Mouse (Mus musculus) olfactory bulb, adult 2 months (tissue): ENCODE results near the gene Hist1h2af. TPM values are rescaled to one million over a fixed set of nuclear protein-coding genes. Genes with fewer than 3 reads are reported as not detected.

ENCODE experiments used
- H3K27ac ChIP-seq: fragments of 200-500 bp; 2 replicates; pipeline ENCODE4 v1.5.1; 2012; ENCODE audit warnings: low read depth, low read length; ENCODE audit not compliant: insufficient read depth
- H3K4me1 ChIP-seq: fragments of 200-500 bp; 2 replicates; pipeline ENCODE4 v1.6.1; 2012; ENCODE audit warnings: low read length; ENCODE audit not compliant: control insufficient read depth, insufficient read depth
- H3K4me3 ChIP-seq: fragments of 200-500 bp; 2 replicates; pipeline ENCODE4 v1.5.1; 2012; ENCODE audit warnings: mild to moderate bottlenecking, low read depth, low read length, moderate library complexity; ENCODE audit not compliant: insufficient read depth
- CTCF ChIP-seq: fragments of 200-500 bp; IDR thresholded peaks from 2 replicates; pipeline ENCODE4 v1.5.1; 2012; ENCODE audit warnings: low read depth, mild to moderate bottlenecking, low read length, moderate library complexity; ENCODE audit not compliant: insufficient read depth
- POLR2A ChIP-seq: fragments of 200-500 bp; IDR thresholded peaks from 2 replicates; pipeline ENCODE4 v1.6.1; 2012; ENCODE audit warnings: mild to moderate bottlenecking, low read depth, low read length, moderate library complexity; ENCODE audit not compliant: insufficient read depth
- WGBS: fragments of 180-500 bp; shearing (Covaris S2); methylation state at CpG from one replicate; pipeline ENCODE4 v1.1.7; 2018; 5-methylcytosine and 5-hydroxymethylcytosine counted together
- polyA plus RNA-seq: library from polyadenylated mRNA; stranded (reverse); fragments of >200 nt; gene quantifications from 2 replicates; pipeline ENCODE4 v1.2.4, GENCODE M21; 2012; ENCODE audit warnings: low replicate concordance; ENCODE audit not compliant: missing spikeins, insufficient read depth, insufficient read length

The Hist1h2af gene
- polyA plus RNA-seq, 1 experiment = not detected

DNA sequence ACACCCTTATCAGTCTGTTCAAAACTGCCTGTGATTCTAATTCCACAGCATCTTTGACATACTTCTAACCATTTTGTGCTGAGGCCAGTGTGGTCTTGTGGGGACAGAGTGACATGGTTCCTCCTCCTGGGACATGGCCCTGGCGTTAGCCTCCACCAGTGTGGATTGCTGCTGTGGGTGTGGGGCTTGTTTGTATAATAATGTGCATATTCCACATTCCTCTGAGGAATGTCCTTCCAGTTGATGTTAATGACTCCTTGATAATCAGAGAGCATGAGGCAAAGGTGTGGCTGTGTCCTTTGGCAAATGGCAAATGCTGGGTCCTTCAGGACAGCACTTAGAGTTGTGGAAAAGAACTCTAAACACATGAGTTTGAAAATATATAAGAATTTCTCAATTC, 20.2 kb upstream of the Hist1h2af start:
- TF ChIP-seq CTCF = no peak
- no peak for TF ChIP-seq POLR2A
- 97% methylated on average over 1 of the region's 1 CpGs for WGBS
- no peak overlapping the region for H3K27ac ChIP-seq
- peaks cover 2% of the 10 kb centered on the region; the same call in 1 of the 2 replicates for H3K4me1 ChIP-seq
- no peak overlapping the region for H3K4me3 ChIP-seq

DNA sequence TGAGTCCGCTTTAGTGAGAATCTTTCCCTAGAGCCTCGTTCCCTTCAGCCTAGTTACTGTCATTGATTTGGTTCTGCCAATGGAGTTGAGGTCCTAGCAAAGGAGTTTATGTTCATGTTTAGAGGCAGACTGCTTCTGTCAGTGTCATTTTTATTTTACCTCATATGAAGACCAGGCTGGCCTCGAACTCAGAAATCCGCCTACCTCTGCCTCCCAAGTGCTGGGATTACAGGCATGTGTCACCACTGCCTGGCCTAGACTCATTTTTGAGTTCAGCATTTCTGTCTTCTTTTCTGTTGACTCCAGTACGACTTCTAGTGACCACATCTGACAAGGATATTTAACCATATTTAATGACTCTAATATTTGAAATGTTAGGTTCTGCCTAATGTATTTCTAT, 18.4 kb upstream of the Hist1h2af start:
- H3K27ac ChIP-seq = no peak overlapping the region
- H3K4me1 ChIP-seq = peaks cover 2% of the 10 kb centered on the region; the same call in 1 of the 2 replicates
- H3K4me3 ChIP-seq = no peak overlapping the region
- TF ChIP-seq CTCF (no peak), POLR2A (no peak)
- 85% methylated on average over 5 of the region's 5 CpGs for WGBS

DNA sequence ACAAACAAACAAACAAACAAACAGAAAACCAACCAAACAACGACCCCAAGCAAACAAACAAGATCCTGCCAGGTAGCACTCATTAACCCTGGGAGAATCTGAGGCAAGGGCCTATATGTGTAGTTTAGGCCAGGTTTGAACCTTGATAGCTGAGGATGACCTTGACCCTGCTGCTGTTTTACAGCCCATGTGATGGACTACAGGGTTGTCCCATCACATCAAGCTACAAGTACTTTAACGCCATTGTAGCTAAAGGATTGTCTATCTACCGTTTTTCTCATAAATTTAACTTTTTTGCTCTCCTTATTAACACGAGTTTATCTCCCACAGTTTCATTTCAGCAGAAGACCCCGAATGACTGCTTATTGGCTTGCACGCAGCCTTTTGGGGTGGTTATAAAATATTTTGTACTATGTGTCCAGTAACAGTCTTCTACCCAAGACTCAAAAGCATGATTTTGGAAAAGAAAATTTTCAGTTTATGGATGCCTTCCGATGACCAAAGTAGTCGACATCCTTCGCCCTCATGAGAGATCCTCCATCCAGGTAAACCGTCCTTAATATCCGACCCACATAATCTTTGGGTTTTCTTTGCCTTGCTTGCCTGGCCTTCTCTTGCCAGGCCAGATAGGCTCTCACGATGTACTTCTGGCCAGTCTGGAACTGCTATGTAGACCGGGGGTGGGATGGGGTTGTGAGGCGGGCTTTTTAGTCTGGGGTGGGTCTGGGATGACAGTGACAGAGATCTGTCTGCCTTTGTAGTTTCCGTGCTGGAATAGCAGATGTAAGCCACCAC, 17.7 kb upstream of the Hist1h2af start:
- WGBS = 62% methylated on average over 15 of the region's 15 CpGs
- H3K4me3 ChIP-seq = no peak overlapping the region

GRCm38 (mm10) chr13:23516822-23517602, 16.7 kb upstream of the Hist1h2af start:
- H3K4me1 ChIP-seq = peaks cover 2% of the 10 kb centered on the region; the same call in 1 of the 2 replicates
- TF ChIP-seq POLR2A (no peak), CTCF (no peak)
- under 1% methylated on average over 19 of the region's 19 CpGs for WGBS
- H3K27ac ChIP-seq = no peak overlapping the region
- H3K4me3 ChIP-seq = peak overlapping the region; percentile 53

More for the DNA sequence above, 17.7 kb upstream of the Hist1h2af start:
- Histone ChIP-seq H3K27ac (no peak overlapping the region), H3K4me1 (peaks cover 2% of the 10 kb centered on the region; the same call in 1 of the 2 replicates)
- TF ChIP-seq POLR2A (no peak), CTCF (no peak)

- peak overlapping the region; percentile 53 for H3K4me3 ChIP-seq
- TF ChIP-seq CTCF = no peak
- TF ChIP-seq POLR2A = no peak
- H3K27ac ChIP-seq = no peak overlapping the region
- WGBS = under 1% methylated on average over 27 of the region's 27 CpGs
- peaks cover 2% of the 10 kb centered on the region; the same call in 1 of the 2 replicates for H3K4me1 ChIP-seq
Observed at GRCm38 (mm10) chr13:23517603-23518294, 16.0 kb upstream of the Hist1h2af start.

GRCm38 (mm10) chr13:23518295-23518603, 15.5 kb upstream of the Hist1h2af start:
- TF ChIP-seq CTCF (no peak), POLR2A (no peak)
- H3K27ac ChIP-seq = no peak overlapping the region
- H3K4me3 ChIP-seq = no peak overlapping the region
- whole genome bisulfite sequencing = under 1% methylated on average over 6 of the region's 6 CpGs
- peaks cover 2% of the 10 kb centered on the region; the same call in 1 of the 2 replicates for H3K4me1 ChIP-seq

DNA sequence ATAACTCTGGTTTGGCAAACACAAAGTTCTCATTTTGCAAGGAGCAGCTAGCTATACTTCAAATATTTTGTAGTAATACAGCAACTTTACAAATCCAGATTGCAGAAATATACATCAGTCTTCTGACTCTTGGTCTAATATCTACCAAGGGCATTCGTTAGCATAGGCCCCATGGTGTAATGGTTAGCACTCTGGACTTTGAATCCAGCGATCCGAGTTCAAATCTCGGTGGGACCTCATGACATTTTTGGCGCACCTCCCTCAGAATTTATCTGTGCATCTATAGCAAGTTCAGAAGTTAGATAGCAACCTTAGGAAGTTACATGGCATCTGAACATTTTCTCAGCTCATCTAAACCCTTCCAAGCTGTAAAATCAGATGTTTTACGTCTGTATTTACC, 14.8 kb upstream of the Hist1h2af start:
- peaks cover 2% of the 10 kb centered on the region; the same call in 1 of the 2 replicates for H3K4me1 ChIP-seq
- no peak overlapping the region for H3K4me3 ChIP-seq
- TF ChIP-seq POLR2A = no peak
- no peak for TF ChIP-seq CTCF
- H3K27ac ChIP-seq = no peak overlapping the region
- under 1% methylated on average over 6 of the region's 6 CpGs for WGBS

GRCm38 (mm10) chr13:23519416-23519815, 14.3 kb upstream of the Hist1h2af start:
- Histone ChIP-seq H3K4me3 (no peak overlapping the region), H3K4me1 (peaks cover 2% of the 10 kb centered on the region; the same call in 1 of the 2 replicates), H3K27ac (no peak overlapping the region)
- whole genome bisulfite sequencing = 2% methylated on average over 10 of the region's 10 CpGs
- no peak for TF ChIP-seq CTCF
- no peak for TF ChIP-seq POLR2A

DNA sequence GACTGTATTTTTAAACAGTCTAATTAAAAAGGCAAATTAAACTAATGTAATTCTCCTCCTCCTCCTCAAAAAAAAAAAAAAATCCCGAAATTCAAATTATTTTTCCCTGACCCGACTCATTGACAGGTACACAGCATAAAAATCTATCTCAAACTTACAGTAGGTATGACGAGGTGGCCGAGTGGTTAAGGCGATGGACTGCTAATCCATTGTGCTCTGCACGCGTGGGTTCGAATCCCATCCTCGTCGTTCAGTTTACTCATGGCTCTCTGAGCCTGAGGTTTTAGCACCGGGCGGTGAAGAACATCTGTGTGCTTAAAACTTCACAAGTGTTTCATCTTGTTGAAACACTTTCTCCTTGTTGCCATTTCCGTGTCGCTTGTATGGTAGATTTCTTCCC, 12.0 kb upstream of the Hist1h2af start:
- WGBS = 5% methylated on average over 14 of the region's 14 CpGs
- Histone ChIP-seq H3K4me1 (no peaks in the 10 kb centered on the region), H3K27ac (no peak overlapping the region), H3K4me3 (no peak overlapping the region)
- no peak for TF ChIP-seq POLR2A
